Mouse (Mus musculus) adrenal gland, postnatal 4 days (tissue): ENCODE measurements around the gene Susd1. TPM values are rescaled to one million over a fixed set of nuclear protein-coding genes. Genes with fewer than 3 reads are reported as not detected.
"Not testable (repeated sequence)": the region's sequence is repeated elsewhere in the genome, so short reads cannot be mapped to it uniquely, and the experiment has no call there.

Source experiments
- DNase-seq, 2 experiments: peaks; one replicate each; pipeline ENCODE4 v3.0.0; 2021 to 2022; ENCODE audit warnings: low spot score in 2 of 2, mixed read lengths in 2 of 2
- total RNA-seq, 2 experiments: library from RNA; stranded (reverse); gene quantifications; 2 replicates each; pipeline ENCODE4 v1.2.3; 2021

Gene Susd1
- total RNA-seq, 2 experiments from 2014 or later = 9.7 to 10.8 TPM

DNA sequence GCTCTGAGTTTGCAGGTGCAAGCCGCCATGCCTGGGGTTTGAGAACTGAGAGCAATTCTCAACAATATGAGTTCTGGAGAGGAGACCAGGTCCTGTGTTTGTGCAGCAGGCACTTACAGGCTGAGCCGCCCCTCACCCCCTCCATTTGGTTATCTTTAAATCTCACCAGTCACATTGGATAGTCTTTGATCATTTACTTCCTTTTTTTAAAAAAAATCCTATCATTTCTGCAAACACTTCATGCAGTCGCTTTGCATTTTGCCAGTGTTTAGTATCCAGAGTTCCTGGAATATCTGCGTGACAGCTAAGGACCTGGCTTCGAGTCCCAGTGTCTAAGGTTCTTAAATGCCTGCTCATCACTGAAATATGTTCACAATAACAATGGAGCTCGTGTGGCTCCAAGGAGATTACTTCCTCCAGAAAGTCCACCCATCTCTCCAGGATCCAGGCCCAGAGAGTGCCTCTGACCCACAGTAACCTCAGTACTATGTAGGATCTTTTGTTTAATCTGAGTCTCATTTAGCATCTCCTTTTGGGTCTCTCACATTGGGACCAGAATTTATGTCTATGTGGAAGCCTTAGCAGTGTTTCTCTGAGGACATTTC, 147.4 kb downstream of the Susd1 start:
- no peak for DNase-seq

DNA sequence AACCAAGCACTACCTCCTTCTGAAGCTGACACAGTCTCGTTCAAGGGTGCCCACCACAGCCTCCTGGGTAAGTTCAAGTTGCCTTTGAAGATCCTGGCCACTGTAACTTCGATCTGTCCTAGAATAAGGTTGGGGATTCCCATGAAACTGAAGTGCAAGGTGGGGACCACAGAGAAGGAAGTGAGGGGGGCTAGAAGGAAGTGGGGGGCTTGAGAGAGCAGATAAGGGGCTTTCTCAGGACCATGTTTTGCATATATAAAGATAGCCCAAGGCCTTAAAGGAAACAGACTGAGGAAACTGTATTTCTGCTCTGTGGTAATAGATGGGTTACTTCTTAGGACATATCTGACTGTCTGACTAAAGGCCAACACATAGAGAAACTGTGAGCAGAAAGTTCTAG, 151.3 kb downstream of the Susd1 start:
- no peak for DNase-seq

DNA sequence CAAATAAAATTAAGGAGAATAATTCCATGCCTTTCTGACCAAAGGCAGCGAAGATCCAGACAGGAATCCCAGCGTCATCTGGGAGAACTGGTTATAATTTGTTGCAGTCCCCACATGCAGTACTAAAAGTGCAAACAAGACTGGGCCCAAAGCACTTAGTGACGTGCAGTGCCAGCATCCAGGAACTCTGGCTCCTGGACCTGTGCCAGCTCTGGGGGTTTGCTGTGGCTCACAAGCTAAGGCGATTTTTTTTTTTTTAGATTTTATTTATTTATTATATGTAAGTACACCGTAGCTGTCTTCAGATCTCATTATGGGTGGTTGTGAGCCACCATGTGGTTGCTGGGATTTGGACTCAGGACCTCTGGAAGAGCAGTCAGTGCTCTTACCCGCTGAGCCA, 152.1 kb downstream of the Susd1 start:
- not testable (repeated sequence) for DNase-seq

DNA sequence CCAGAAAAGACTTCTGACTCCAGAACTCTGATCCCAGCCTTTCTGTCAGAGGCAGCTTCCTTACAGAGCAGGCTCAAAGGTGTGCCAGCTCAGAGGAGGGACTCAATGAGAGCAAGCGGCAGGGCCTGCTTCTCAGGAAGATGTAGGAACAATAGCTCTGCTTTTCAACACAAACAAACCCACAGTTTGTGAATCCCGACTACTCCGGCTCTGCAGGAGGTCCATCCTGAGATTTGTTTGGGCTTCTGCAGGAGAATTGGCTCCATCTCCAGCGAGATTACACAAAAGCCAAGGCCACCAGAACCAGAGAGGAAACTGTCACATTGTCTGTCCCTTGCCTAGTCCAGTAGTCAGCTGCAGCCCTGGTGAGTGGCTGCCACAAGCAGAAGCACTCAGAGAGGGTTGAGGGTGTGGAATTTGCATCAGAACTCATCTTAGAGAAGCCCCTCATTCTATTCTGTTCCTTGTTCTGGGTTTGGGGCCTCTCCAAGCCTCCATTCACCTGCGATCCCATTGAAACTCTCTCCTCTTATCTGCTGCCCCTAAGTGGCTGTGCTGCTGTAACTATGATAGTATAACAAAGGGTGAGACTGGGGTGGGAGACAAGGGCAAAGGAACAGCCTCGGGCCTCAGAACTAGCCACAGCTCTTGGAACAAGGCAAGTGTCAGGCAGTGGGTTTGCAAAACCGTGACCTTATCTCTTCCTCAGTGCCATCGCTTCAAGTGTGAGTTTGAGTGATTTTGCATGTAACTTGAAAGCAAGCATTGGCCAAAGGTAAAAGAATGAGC, 155.5 kb downstream of the Susd1 start:
- no peak for DNase-seq

DNA sequence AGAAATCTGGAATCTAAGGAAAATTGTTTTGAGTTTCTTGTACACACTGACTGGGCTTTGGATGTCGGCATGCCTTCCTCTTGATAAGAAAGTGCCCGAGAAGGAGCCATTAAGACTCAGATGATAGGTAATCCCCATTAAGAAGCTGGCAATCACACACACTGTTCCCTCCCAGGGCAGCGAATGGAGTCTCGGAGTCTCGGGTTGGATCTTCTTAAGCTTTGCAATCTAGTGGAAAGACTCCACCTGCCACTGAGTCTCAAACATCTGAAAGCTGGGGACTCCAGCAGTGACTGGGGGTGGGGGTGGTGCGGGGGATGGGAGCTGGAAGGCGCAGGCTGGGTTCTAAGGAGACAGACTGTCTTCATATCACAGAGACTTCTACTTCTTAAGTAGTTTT, 156.3 kb downstream of the Susd1 start:
- DNase-seq = no peak

DNA sequence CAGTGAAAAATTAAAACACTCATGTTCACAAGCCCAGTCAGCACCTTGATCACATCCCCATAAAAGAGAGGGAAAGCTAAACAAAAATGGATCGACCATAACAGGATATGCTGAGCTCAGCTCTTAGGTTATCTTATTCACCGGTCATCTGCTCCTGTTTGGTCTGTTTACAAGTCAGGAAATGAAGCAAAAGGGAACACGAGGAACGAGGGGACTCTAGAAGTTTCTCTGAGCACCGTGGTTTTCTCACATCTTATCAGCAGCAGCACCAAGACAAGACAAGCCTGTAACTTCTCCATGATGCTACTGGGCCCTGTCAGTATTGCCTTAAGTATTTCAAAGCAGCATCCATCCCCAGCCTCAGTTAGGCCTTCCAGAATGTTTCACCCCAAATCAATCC, 157.6 kb downstream of the Susd1 start:
- no peak for DNase-seq

DNA sequence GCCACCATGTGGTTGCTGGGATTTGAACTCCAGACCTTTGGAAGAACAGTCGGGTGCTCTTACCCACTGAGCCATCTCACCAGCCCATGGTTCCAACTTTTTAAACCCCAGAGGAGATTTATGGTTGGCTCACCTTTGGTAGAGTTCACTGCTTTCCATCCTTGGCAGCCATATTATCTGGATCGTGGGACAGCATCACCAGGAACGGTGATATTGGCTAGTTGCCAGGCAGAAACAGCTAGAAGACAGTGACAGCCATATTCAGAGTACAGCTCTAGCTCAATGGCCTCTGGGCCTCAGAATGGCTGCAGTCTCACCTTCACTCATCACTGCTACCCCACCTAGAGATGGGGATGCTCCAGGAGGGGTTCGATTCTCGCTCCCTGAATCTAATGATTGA, 159.3 kb downstream of the Susd1 start:
- DNase-seq = no peak

DNA sequence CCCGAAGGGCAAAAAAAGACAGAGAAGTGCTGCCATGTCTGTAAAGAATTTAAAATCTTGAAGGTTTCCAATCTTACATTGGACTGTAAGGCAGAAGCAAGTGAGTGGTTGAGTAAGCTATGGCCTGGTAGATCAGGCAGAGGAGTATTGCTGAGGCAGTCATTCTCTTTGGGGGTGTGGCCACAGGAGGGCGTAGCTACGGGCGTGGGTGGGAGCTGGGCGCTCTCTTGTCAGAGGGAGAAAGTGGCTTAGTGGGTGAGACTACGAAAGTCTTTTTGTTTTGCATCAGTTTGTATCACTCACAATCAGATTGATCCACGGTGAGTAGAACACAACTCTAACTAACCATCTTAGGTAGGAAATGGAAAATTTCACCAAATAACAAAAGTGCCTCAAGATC, 160.0 kb downstream of the Susd1 start:
- no peak for DNase-seq

DNA sequence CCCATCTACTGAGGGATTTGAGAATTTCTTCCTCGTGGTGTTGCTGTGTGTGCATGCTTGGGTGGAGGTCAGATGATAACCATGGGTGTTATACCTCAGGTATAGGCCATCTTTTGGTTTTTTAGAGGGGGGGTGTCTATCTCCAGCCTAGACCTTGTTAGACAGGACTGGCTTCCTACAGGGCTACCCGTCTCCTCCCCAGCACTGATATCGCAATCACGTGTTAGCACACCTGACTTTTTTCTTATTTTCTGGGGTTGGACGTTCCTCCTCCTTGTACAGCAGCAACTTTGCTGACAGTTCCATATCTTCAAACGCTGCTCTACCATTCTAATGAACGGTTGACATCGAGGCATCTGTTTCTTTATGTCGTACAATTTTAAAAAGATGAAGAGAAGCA, 160.5 kb downstream of the Susd1 start:
- no peak for DNase-seq

DNA sequence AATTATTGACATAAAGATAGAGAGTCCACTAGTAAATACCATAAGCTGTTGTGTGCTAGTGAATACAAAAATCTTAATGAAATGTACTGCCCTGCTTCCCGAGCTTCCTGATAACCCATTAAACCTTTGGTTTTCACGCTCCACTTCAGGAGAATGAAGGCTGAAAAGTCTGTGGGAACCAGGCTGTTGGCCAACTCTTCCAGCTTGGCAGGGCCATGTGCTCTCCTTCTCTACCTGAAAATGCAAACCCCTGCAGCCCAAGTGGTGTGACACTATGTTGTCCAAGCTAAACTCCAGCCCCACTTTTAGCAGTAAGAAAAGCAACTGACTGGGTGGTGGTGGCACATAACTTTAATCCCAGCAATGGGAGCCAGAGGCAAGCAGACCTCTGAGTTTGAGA, 162.5 kb downstream of the Susd1 start:
- DNase-seq = no peak

DNA sequence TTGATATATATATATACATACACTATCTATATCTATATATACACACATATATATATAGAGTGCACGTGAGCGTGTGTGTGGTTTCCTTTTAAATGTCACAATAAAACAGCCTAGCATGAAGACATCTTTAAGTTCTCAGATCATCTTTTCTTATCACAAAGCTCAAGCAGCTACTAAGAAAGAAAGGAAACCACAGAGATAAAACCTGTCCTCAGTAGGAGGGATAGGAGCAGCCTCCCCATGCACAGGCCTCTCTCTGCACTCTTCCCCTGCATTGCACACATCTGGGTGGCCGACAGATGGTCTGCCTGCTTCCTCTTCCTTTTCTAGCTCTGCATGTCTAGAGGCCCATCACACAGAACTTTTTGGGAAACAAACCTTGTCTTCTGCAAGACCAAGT, 162.9 kb downstream of the Susd1 start:
- no peak for DNase-seq

DNA sequence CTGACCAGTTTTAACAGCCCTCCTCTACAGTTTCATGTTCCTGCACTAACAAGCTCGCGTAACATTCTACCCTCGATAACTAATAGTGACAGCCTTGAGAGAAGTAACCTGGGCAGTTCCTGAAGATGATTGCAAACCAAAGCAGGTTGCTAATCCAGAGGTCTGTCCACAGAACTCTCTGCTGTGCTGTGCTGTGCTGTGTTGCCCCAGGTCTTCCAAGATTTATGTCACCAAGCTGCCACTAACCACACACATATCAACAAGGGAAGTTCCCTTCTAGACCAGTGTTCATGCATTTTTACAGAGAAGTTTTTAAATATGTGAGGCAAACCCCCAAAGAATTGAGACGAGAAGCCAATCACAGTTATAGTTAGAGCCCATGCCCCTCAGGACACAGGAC, 164.3 kb downstream of the Susd1 start:
- no peak for DNase-seq

DNA sequence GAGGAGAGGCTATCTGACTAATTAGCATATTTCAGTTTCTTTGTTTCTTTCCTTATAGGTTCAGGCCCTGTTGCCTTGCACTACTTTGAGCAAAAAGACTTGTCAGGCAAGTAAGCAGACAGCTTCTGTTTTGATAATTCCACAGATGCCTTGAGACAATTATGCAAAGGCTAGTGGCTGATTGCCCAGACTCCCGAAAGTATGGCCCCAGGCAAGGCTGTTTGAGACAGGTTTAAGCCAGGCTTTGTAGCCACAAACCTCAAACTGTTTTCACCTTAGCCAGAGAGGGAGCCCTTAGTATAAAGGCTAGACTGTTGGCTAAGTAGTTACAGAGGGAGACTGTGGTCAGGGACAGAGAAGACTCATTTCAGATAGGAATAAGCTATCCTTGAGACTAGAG, 165.1 kb downstream of the Susd1 start:
- DNase-seq = no peak

DNA sequence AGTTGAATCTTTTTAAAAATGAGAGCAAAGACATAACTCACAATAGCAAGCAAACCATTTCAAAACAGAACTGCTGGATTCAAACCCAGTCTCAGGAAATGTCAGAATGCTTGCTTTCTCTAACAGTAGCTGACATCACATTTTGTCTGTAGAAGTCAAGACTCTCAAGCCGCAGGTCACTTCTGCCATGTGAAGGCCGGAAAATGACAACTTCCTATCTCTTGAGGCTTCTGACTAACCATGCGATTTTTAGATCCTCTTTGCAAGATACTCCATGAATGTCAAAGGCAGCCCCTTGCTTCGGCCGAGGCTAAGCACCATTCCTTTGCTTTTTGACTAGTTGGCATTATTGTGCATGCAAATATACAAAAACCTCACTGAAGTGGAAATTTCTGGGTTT, 172.8 kb downstream of the Susd1 start:
- DNase-seq = no peak

DNA sequence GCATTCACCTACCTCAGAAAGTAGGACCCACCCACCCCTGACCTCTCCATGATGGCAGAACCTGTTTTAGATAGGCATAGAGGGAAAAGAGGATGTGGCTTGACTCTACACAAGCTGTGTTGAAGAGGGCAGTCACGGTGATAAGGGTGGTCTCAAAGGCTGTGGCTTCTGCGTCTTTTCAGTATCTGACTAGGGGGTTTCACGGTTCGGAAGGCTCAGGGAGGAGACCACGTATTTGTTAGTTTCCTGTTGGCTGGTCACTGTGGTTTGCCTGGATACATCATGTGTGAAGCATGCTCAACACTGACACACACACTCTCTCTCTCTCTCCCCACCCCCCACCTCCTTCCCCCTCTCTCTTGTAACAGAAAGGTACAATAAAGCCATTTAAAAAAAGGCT, 173.3 kb downstream of the Susd1 start:
- DNase-seq = no peak

Other genes starting within 250 kb of the Susd1 start
- 10 to 100 TPM; 56.0 to 67.6 TPM for gene Ugcg, start 249.4 kb downstream of the Susd1 start, total RNA-seq
- gene Ptbp3, start 110.7 kb upstream of the Susd1 start, total RNA-seq = 100 to 1,000 TPM; 147 to 163 TPM
- 10 to 100 TPM; 64.9 to 67.0 TPM for gene Hsdl2, start 142.9 kb upstream of the Susd1 start, total RNA-seq
- 10 to 100 TPM; 27.4 to 32.9 TPM for gene E130308A19Rik, start 187.6 kb upstream of the Susd1 start, total RNA-seq